Mouse (Mus musculus) B cell, adult (primary cell): ENCODE data around the gene Fam129b. TPM values are rescaled to one million over a fixed set of nuclear protein-coding genes. Genes with fewer than 3 reads are reported as not detected.

Experiments
- total RNA-seq: library from RNA; stranded (reverse); gene quantifications from 4 replicates; pipeline ENCODE4 v1.2.4, GENCODE M21; 2023; ENCODE audit not compliant: inconsistent age

The Fam129b gene
- 1.4 to 2.3 TPM (median 1.9 TPM) in 4 replicates for total RNA-seq

DNA sequence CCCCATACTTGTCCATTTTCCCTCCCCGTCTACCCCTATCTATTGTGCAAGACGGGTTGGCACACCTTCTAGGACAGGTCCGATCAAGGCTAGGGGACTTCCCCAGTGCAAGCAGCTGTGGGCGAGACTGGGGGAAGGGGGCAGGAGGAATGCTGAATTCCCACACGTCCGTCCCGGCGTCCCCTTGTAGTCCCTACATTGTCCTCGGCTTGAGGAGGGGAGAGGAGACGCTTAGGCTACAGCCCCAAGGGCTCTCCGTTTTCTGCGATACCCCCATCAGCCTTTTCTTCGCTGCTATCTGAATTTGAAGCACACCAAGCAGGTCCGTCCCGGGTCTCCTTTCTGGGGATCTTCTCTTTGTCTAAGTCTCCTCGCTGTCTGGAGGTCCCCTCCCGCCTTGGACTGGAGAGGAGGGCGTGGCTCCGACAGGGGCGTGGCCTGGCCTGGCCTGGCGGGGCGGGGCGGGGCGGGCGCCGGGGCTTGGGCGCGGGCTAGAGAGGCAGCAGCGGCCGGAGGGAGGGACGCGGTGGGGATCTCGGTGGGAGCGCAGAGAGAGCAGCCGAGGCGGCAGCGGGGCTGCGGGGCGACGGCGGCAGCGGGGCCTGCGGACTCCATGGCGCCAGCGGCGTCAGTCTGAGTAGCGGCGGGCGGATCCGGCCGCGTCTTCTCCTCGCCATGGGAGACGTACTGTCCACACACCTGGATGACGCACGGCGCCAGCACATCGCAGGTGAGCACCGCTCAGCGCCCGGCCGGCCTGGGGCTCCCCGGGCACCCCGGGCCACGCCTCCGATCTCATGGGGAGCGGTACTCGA is at the start of gene Fam129b:
Gene Fam129b, plus strand, starts transcription at position 440 of the 815 bp plus-strand sequence.

DNA sequence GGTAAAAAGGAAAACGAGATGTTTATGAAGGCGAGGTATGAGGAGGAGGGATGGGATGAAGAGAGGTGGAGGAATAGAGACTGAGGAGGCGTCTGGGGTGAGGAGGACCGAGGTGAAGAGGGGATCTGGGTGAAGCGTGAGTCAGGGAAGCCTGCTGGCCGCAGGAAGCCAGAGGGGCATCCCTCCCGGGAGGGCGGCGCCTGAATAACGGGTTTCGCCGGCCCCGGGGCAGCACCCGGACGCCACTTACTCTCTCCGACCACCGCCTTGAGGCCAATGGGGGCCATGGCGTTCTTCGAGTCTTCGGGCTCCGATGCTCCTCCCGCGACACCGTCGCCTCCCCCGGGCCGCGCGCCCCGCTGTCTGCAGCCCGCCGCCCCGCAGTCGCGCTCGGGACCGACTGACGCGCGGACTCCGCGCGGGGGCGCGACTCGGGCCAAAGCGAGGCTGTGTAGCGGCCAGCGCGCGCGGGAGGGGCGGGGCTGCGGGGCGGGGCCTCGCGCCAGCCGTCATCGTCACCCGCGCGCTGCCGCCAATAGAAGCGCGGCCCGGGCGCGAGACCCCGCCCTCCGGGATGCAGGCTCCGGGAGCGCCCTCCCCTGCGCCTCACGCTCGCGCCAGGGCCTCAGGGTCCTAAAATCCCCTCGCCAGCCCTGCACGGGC is 29.0 kb upstream of the Fam129b start, which contains the start of gene Stxbp1:
Gene Stxbp1, minus strand, starts transcription at position 441 of the 663 bp plus-strand sequence.

DNA sequence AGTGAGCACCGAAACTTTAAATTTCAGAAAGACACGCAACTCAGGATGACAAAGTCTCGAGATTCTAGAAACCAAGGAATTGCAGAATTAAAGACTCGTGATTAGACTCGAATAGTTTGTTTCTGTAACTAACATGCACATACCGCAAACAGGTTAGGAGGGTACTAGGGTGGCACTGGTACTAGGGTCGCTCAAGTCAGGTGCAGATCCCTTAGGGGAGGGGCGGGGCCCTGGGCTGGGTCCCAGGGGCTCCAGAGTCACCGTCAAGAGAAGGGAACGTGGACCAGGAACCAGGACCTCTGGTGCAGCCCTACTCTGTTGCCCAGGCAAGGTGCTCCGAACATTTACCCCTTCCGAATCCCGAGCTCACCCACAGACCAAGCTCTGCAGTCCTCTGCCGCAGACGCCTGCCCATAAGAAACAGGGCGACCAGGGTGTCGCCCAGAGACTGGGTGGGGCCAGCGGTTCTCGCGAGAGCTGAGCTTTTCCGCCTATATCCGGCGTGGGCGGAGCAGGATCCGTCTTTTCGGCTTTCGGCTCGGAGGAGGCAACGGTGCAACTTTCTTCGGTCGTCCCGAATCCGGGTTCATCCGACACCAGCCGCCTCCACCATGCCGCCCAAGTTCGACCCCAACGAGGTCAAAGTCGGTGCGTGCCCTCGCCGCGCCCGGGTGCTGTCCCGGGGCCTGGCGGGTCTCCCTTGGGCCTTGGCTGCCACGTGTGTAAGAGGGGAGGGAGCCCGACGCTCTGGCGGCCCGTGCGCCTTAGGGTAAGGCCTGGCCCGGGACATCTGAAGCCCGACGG is 85.5 kb downstream of the Fam129b start, which contains the start of the genes Rpl12 and Lrsam1:
Gene Rpl12, plus strand, starts transcription at position 368 of the 804 bp plus-strand sequence.
Gene Lrsam1, minus strand, starts transcription at position 423 of the 804 bp plus-strand sequence.

Other genes starting within 250 kb of the Fam129b start
- 0.45 to 0.99 TPM (median 0.67 TPM) in 4 replicates for gene Eng, start 229.5 kb upstream of the Fam129b start, total RNA-seq
- gene Fpgs, start 172.0 kb upstream of the Fam129b start, total RNA-seq = 26.9 to 36.5 TPM (median 31.6 TPM) in 4 replicates
- 135 to 164 TPM (median 162 TPM) in 4 replicates for gene Cdk9, start 163.0 kb upstream of the Fam129b start, total RNA-seq
- gene Sh2d3c, start 155.1 kb upstream of the Fam129b start, total RNA-seq = 89.6 to 94.2 TPM (median 93.4 TPM) in 4 replicates
- gene 6330409D20Rik, start 135.1 kb upstream of the Fam129b start, total RNA-seq = not detected in 4 replicates
- 31.3 to 39.1 TPM (median 34.5 TPM) in 4 replicates for gene Tor2a, start 118.9 kb upstream of the Fam129b start, total RNA-seq
- 0.24 to 0.61 TPM in 2 of 4 replicates, not detected in the others for gene Ttc16, start 100.5 kb upstream of the Fam129b start, total RNA-seq
- 2.5 to 7.2 TPM (median 3.3 TPM) in 4 replicates for gene Ptrh1, start 100.3 kb upstream of the Fam129b start, total RNA-seq
- gene Cfap157, start 91.7 kb upstream of the Fam129b start, total RNA-seq = 0.32 TPM in 1 of 4 replicates, not detected in the others
- 3.9 to 5.8 TPM (median 5.1 TPM) in 4 replicates for gene Stxbp1, start 28.9 kb upstream of the Fam129b start, total RNA-seq
- 883 to 1,046 TPM (median 954 TPM) in 4 replicates for gene Rpl12, start 85.4 kb downstream of the Fam129b start, total RNA-seq
- 13.4 to 23.0 TPM (median 18.7 TPM) in 4 replicates for gene Lrsam1, start 85.5 kb downstream of the Fam129b start, total RNA-seq
- gene Slc2a8, start 106.0 kb downstream of the Fam129b start, total RNA-seq = 5.7 to 12.4 TPM (median 6.3 TPM) in 4 replicates